Mouse (Mus musculus) frontal cortex, postnatal 36 days (tissue): ENCODE results near the gene H2-Eb2.
"Not testable (repeated sequence)": the region's sequence is repeated elsewhere in the genome, so short reads cannot be mapped to it uniquely, and the experiment has no call there.

ENCODE experiments used
- DNase-seq, 2 experiments: peaks; one replicate each; pipeline ENCODE4 v3.0.0; 2022; ENCODE audit warnings: low spot score in 2 of 2

Gene H2-Eb2

DNA sequence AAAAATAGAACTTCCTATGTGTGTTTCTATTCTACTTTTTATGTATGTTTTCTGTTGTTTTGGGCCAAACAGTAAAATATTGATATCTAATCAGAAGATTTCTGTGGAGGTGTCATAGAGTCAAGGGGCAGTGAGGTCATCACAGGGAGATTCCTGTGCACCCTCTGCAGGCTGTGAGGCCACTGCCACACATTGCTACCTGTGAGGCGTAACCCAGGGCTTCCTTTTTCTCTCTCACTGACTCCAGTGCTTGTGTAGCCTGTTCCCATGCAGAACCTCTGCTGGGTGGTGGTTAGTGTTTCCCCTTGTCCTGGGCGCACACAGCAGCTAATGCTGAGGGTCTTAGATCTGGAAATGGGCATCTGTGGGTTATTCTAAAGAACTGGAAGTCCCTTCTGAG lies 19.1 kb upstream of the H2-Eb2 start:
- DNase-seq = no peak

GRCm38 (mm10) chr17:34307216-34307615 lies 18.2 kb upstream of the H2-Eb2 start:
- no peak for DNase-seq

DNA sequence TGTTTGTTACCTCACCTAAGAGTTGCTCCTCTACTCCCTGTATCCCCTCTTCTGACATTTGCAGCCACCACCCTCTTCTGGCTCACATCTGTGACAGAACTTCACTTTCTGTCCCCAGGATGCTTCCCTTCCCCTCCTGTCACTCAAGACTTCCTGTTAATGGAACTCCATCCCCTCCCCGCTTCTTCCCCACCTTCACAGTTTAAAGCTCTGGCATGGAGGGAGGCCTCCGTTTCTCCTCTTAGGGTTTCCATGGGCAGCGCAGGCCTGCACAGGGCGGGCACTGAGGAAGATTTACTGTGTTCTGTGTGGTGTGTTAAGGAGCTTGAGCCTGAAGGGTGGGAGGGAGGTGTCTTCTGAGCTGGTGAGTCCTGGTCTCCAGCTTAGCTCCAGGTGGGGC lies 17.3 kb upstream of the H2-Eb2 start:
- DNase-seq = no peak

DNA sequence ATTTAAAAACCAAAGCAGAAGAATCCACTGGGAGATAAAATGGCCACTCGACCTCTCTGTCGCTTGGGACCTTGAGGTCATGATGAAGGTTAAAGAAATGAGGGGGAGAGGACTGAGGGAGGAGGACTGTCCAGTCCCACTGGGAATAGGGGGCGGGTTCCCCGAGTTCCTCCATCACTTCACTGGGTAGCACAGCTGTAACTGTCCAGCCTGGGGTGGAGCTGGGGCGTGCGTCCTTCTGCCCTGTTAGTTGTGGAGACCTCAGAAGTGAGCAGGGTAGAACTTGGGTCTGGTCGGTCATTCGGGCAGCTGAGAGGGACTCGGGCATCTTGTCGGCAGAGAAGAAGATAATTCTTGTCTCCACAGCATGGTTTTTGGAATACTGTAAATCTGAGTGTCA lies 16.2 kb upstream of the H2-Eb2 start:
- DNase-seq = no peak

DNA sequence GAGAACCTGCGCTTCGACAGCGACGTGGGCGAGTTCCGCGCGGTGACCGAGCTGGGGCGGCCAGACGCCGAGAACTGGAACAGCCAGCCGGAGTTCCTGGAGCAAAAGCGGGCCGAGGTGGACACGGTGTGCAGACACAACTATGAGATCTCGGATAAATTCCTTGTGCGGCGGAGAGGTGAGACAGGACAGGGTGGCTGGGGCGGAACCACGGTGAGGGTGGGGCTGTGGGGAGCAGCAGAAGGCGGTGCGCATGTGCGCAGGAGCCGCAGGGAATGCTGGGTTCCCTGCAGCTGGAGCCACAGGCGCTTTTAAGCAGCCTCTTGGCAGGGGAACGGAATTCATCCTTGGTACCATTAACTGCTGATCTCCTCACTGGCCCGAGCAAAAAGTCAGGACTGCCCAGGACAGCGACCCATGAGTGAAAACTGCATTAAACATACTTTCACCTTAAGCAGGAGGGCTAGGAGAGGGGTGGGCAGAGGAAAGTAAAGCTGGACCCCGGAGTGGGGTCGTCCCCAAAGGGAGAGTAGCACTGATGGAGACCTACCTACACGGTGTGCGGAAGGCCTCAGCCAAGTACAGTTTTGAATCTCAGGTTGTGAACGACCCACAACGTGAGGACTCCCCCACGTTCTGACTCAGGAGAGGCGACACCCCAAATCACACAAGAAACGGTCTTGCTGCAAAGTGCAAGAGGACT lies 15.6 kb upstream of the H2-Eb2 start:
- DNase-seq = peak; percentile 73 to 77

DNA sequence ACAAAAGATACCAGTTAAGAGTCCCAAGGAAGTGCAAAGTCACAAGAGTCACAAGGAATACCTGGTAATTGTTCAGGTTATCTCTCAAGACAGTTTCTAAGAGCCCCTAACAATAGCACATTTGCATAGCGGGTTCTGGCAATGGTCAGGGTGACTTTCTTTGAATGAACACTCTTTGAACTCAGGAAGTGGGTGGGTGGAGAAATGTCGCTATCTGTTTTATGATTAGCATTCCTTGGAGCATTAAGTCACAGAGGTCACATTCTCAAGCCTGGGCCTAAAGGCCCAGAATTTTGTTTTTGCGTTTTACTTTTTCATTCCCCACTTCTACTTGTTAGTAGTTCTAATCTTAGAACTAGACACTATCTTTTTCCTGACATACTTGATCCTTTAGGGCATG lies 14.9 kb upstream of the H2-Eb2 start:
- not testable (repeated sequence) for DNase-seq

DNA sequence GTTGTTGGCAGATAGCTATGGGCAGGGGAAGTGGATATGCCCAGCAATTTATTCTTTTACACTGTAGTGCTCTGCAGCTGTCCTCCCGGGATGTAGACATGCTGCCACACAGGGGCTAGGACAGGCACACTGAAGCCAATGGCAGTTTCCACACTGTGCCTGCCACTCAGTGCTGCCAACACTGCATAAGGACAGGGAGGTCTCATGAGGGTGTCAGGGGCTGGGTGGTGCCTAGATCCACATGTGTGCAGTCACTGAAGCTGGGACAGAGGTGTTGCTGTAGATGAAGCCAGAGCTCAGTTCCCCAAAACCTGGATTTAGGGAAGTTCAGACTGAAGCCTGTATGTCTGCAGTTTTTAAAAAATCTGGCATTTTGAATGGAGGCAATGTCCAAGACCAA lies 13.3 kb upstream of the H2-Eb2 start:
- DNase-seq = no peak

DNA sequence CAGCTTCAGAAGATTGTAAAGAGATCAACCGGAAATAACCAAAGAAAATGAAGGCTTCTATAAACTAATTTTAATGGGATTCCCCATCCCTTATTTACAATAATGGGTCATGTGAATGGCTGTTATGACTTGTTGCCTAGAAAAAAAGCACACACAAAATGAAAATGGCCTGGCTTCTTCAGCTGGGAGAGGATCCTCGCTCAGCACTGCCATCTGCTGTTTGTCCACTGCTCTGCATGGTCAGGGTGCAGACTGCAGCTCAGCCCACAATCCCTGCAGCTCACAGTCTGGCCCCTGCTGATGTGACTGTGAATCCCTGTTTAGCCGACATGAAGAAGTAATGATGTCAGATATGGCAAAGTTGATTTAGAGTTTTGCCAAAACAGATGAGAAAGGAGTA lies 12.1 kb upstream of the H2-Eb2 start:
- peak; percentile 76 to 82 for DNase-seq

GRCm38 (mm10) chr17:34314286-34314685 lies 11.2 kb upstream of the H2-Eb2 start:
- no peak for DNase-seq

DNA sequence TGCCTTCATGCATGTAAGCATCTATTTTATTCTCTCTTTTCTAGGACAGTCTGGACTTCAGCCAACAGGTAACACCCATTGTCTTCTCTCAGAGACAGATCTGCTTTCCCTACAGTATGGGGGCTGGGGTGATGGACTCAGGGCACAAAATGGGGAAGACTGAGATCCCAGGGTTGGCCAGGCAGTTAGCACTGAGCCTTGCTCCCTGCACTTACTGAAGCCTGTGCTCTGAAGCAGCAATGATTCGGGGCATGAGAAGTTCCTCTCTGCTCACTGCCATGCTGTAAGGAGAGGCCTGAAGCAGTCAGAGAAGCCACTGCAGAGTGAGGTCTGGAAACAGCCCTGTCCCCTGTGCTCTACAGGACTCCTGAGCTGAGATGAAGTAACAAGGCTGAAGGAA lies 10.0 kb upstream of the H2-Eb2 start:
- DNase-seq = no peak

DNA sequence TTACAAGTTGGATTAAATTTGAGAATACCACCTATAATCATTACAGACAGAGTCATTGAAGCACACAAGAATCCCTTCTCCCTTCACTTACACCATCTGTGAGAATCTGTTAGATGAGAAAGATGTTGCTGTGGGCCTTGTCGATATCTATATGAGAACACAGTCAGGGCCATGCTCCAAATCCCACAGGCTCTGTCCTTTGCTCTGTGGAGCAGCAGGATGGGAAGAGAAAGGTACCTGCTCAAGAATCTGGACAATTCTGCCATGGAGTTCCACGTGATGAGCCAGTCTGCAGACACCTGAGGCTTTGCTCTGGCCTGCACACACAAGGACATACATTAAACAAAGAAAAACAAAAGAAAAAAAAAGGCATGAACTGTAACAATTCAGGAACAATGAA lies 8.8 kb upstream of the H2-Eb2 start:
- no peak for DNase-seq

GRCm38 (mm10) chr17:34317275-34317674 lies 8.2 kb upstream of the H2-Eb2 start:
- no peak for DNase-seq

GRCm38 (mm10) chr17:34326373-34326772 lies 908 bp downstream of the H2-Eb2 start:
- no peak for DNase-seq

DNA sequence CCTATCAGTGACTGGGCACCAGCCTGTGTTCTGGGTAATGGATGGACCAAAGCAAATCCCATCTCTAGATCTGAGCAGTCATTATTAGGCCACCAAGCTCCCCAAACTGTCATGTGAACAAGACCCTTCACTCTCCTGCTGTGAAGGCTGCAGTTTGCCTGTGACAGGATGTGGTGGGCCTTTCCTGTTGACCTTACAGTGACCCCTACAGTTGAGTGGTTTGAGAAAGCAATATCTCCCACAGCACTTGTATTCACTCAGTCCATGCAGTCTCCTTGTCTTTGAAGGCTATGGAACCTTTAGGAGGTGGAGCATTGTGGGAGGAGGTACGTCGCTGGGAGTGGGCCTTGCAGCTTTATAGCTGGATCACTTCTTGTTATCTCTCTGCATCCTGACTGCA lies 4.3 kb downstream of the H2-Eb2 start:
- no peak for DNase-seq

- DNase-seq = no peak
These were observed 5.7 kb downstream of the H2-Eb2 start for GRCm38 (mm10) chr17:34331200-34331599.

DNA sequence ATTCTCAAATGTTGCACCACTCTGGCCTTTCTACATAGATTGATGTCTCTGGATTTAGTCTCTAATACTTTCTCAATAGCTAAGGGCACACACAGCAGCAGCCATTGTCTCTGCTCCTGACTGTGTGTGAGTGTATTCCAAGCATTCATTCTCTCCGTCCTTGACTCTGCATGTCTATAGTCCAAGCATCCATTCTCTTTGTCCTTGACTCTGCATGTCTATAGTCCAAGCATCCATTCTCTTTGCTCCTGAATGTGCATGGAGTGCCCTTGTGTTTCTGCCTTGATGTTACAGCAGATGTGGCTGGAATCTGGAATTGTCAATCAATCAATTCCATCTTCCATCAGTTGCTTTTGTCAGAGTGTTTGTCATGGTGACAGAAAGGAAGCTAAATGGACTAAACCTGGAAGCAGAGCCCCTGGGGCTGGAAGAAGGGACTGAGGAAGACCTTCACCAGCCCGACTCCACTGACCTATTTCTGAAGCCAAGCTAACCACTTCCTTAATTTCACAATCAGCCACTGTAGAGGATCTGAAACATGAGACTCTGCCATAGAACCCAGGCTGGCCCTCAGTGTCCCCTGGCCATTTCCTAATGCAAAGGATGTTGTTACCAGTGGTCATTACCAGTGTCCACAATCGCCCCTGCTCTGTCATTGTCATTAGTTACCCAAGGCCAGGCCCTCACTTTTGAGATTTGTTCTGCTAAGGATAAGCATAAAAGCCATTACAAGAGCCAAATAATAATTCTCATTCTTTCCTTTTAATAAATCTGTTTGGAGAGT lies 15.3 kb downstream of the H2-Eb2 start:
- no peak for DNase-seq

GRCm38 (mm10) chr17:34344882-34345281 lies 19.4 kb downstream of the H2-Eb2 start:
- no peak for DNase-seq

DNA sequence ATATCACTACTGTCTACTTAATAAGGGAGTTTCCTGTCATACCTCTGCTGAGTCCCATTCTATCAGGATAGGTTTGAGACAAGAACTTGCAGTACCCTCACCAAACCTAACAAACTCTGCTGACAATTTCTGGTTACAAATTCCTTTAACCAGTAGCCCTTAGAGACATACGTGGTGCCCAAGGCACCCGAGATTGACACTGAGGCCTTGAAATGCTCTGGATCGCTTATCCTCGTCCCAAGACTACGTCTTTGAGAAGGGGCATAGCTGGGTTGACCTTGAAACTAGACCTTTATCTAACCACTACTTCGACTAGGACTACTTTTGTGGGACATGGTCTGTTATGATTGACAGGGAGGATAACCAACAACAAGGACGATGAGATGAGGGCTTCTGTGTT lies 20.0 kb downstream of the H2-Eb2 start:
- no peak for DNase-seq

DNA sequence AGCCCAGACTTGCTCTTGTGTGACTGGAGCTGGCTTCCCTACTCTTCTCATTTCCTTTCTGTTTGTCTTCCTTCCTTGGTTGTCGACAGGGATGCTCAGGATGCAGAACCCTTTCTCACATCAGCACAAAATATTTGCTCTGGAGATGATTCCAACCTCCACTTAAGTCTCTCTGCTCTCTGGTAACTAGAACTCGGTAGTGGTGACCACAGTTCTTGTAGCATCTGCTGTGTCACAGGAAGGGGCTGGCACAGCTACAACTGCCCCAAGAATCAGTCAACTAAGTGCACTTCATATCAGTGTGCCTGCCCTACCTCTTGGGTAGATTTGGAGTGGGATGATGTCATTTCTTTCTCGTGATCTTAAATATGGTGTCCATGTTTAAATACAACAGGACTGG lies 20.6 kb downstream of the H2-Eb2 start:
- DNase-seq = no peak

GRCm38 (mm10) chr17:34347606-34348308 lies 22.3 kb downstream of the H2-Eb2 start:
- DNase-seq = peak; percentile 23 to 78

DNA sequence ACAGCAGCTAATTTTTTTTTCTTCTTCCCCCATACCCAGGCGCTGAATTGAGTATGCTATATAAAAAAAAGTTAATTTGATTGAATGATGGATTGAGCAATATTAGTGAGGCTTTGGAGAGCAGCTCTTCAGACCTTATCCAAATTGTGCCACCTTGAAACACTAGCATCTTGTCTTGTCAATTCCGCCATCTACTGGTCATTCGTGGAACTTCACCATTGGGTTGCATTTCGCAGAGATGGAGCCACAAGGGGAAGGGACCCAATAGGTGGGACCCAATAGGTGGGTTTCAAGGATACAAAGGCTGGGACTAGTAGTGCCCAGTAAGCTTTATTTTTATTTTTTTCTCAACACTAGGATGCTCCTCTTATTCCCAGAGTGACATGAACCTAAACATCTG lies 24.0 kb downstream of the H2-Eb2 start:
- peak; percentile 79 to 85 for DNase-seq

GRCm38 (mm10) chr17:34354539-34354938 lies 29.1 kb downstream of the H2-Eb2 start, which contains the start of gene Btnl2:
Gene Btnl2, plus strand, starts transcription at chr17:34354822.
- DNase-seq = no peak

DNA sequence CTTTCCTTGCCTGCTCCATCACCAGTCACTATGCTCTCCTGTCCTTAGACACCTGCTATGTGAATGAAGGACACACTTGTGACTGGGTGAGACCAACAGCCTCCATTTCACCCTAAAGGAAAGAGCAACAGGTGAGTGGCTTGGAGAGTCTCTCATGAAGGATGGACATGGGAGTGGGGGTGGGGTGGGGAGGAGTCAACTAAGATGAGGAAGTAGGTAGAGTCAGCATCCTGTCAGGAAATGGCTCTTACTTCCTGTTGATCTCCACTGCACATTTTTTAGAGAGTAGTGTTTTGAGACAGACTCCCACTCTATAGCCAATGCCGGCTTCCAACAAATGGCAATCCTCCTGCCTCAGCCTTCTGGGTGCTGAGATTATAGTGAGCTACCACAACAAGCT lies 29.5 kb downstream of the H2-Eb2 start:
- no peak for DNase-seq
